Mouse (Mus musculus) olfactory bulb, adult 2 months (tissue): ENCODE data around the gene Smim11. TPM values are rescaled to one million over a fixed set of nuclear protein-coding genes. Genes with fewer than 3 reads are reported as not detected.
A peak's percentile ranks its signal among the peaks of the same experiment; 100 is the strongest.

Experiments used
- H3K27ac ChIP-seq: fragments of 200-500 bp; 2 replicates; pipeline ENCODE4 v1.5.1; 2012; ENCODE audit warnings: low read depth, low read length; ENCODE audit not compliant: insufficient read depth
- H3K4me1 ChIP-seq: fragments of 200-500 bp; 2 replicates; pipeline ENCODE4 v1.6.1; 2012; ENCODE audit warnings: low read length; ENCODE audit not compliant: control insufficient read depth, insufficient read depth
- H3K4me3 ChIP-seq: fragments of 200-500 bp; 2 replicates; pipeline ENCODE4 v1.5.1; 2012; ENCODE audit warnings: mild to moderate bottlenecking, low read depth, low read length, moderate library complexity; ENCODE audit not compliant: insufficient read depth
- CTCF ChIP-seq: fragments of 200-500 bp; IDR thresholded peaks from 2 replicates; pipeline ENCODE4 v1.5.1; 2012; ENCODE audit warnings: low read depth, mild to moderate bottlenecking, low read length, moderate library complexity; ENCODE audit not compliant: insufficient read depth
- POLR2A ChIP-seq: fragments of 200-500 bp; IDR thresholded peaks from 2 replicates; pipeline ENCODE4 v1.6.1; 2012; ENCODE audit warnings: mild to moderate bottlenecking, low read depth, low read length, moderate library complexity; ENCODE audit not compliant: insufficient read depth
- WGBS: fragments of 180-500 bp; shearing (Covaris S2); methylation state at CpG from one replicate; pipeline ENCODE4 v1.1.7; 2018; 5-methylcytosine and 5-hydroxymethylcytosine counted together
- polyA plus RNA-seq: library from polyadenylated mRNA; stranded (reverse); fragments of >200 nt; gene quantifications from 2 replicates; pipeline ENCODE4 v1.2.4, GENCODE M21; 2012; ENCODE audit warnings: low replicate concordance; ENCODE audit not compliant: missing spikeins, insufficient read depth, insufficient read length

Gene Smim11
- polyA plus RNA-seq: not detected in 2 replicates

DNA sequence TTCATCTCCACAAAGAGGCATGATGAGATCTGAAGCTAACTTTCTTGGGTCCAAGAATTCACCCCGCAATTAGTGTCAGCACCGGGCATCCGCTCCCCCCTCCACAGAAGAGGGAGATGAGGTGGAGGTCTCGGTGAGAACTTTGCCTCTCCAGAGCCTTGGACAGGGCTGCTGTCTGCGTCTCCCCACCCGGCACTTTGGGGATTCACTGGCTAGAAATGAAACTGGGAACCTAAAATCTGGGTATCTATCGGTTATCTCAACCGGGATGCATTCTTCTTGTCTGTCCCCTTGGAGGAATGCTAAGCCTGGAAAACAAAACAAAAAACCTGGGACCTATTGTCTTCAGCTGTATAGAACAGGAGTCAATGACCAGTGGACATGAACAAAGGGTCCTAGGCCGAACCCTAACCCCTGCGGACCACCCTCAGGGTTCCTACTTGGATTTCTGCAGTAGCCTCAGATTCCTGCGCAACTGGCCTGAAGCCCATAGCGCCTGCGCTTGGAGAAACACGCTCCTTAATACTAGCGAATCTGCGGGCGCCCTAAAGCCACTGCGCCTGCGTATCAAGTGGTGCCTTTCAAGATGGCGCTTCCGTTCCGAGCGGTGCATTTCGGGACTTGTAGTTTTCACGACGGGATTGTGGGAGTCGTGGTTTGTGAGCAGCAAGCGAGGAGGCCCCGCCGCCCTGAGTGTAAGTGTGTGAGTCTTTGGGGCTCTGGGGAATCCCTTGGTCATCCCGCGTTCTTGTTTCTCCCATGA is at the start of gene Smim11:
Gene Smim11 (plus strand): TSS at position 638 of the 763 bp plus-strand sequence.
- Histone ChIP-seq H3K27ac (peak within 1 kb of the TSS; percentile 56), H3K4me3 (peak within 1 kb of the TSS; percentile 72), H3K4me1 (peaks cover 11% of the 10 kb centered on the region)
- TF ChIP-seq POLR2A (peak; percentile 84), CTCF (no peak)
- 4% methylated on average over 32 of the region's 32 CpGs for WGBS

DNA sequence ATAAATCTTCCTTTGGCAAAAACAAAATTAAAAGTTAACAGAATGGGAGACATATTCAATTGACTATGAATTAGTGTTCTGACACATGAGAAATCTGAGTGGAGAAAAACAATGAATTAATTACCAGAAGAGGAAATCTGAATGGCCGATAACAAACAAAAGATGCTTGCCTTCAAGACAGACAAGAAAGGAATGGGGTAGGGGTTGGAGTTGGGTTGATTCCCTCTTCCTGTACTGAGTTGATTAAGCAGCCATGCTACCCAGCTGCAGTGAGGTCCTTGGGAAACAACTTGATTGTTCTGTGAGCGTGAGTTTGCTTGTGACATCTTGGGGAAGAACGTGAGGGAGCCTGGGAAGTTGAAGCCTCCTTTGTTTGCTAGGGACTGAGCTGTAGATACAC is 46.8 kb upstream of the Smim11 start:
- no peak overlapping the region for H3K27ac ChIP-seq
- WGBS: 77% methylated on average over 3 of the region's 3 CpGs
- H3K4me3 ChIP-seq: no peak overlapping the region
- H3K4me1 ChIP-seq: peaks cover 10% of the 10 kb centered on the region
- no peak for TF ChIP-seq POLR2A
- no peak for TF ChIP-seq CTCF

DNA sequence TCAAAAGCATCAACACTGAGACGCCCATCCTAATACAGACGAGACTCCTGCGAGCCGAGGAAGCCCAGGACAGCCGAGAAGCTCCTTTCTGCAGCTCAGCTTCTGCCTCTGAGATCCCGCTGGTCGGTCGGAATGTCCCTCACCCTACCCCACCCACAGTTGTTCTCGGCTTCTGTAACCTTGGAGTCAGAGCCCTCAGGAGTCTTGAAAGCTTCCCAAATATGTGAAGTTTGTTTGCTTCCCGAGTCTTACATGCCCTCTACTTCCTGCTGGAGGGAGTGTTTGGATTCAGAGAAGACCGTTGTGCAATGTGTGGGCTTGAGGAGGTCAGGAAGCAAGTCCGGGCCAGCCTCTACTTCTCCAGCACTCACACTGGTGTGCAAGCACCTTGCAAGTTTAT is 33.2 kb upstream of the Smim11 start:
- Histone ChIP-seq H3K4me1 (no peaks in the 10 kb centered on the region), H3K4me3 (no peak overlapping the region), H3K27ac (no peak overlapping the region)
- TF ChIP-seq CTCF (no peak), POLR2A (no peak)
- 88% methylated on average over 12 of the region's 12 CpGs for WGBS

DNA sequence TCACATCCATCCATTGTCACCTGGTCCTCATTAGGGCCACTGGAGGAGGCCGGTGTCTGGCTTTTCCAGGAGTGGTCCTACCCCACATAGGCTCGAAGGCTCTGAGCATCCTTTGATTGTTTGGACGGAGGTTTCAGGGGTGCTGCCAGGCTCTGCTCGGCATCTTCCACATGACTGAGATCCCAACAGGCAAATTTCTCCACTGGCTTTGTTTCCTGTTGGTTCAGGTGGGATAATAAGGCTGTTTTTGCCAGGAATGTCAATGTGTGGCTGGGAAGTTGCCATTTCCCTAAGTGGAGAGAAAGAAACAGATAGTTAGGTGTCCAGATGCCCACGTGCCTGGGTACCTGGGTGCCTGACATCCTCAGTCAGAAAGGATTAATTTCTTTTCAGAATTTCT is 26.6 kb upstream of the Smim11 start:
- WGBS: 81% methylated on average over 5 of the region's 5 CpGs
- H3K4me3 ChIP-seq: no peak overlapping the region
- TF ChIP-seq CTCF: no peak
- no peak for TF ChIP-seq POLR2A
- no peaks in the 10 kb centered on the region for H3K4me1 ChIP-seq
- no peak overlapping the region for H3K27ac ChIP-seq

DNA sequence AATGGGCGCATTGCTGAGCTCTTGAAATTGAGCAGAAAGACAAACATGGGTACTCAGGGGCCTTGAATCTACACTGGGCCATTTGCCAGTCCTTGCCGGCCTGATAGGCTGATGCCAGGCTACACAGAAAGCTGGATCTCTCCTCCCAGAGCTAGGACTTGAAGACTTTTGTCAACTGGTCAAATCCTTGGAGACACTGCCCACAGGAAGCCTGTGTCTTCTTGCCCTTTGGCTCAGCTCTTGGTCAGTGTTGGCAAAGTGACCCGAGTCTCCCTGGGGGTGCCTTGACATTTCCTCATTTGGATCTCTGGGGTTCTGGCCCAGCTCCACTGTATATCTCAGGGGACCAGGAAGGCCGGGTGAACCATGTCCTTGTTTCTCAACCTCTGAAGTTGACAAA is 25.6 kb upstream of the Smim11 start:
- TF ChIP-seq CTCF: no peak
- TF ChIP-seq POLR2A: no peak
- 66% methylated on average over 4 of the region's 4 CpGs for WGBS
- H3K4me1 ChIP-seq: no peaks in the 10 kb centered on the region
- no peak overlapping the region for H3K4me3 ChIP-seq
- no peak overlapping the region for H3K27ac ChIP-seq

DNA sequence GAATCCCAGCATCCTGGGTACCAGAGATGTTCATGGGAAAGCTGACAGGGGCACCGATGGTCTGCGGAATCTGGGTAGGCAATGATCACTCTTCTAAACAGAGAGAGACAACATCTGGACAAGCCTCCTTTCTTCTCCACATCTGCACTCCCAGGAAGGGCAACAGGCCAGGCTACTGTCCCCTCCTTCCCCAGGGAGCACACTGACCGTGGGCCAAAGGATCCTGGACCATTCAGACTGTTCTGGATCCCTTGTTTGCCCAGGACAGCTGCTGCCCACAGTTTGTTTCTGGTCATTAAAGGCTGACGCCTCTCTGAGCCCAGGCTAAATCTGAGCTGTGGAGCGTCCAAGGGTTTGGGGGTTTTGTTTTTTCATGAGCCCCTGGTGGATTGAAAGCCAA is 18.4 kb upstream of the Smim11 start:
- WGBS: 78% methylated on average over 5 of the region's 5 CpGs
- peaks cover 2% of the 10 kb centered on the region; the same call in 1 of the 2 replicates for H3K4me1 ChIP-seq
- no peak for TF ChIP-seq CTCF
- TF ChIP-seq POLR2A: no peak
- H3K4me3 ChIP-seq: no peak overlapping the region
- H3K27ac ChIP-seq: no peak overlapping the region

DNA sequence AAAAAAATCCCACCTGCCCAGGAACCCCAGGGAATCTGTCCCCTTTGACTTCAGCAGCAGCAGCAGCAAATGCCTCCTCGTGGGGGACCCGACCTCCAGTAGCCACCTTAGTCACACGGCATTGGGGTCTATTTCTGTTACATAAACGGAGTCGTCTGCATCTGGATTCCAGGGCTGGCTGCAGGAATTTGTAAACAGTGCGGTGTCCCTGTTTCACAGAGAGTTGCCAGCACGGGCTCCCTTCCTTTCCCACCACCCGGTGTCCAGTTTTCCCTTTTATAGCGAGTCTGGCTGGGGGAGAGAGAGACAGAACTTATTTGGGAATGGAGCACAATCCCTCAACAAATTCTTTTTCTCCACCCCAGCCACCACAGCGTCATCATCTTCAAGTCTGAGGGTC is 16.0 kb upstream of the Smim11 start:
- H3K4me3 ChIP-seq: no peak overlapping the region
- no peak for TF ChIP-seq CTCF
- no peak for TF ChIP-seq POLR2A
- 59% methylated on average over 10 of the region's 10 CpGs for WGBS
- H3K27ac ChIP-seq: no peak overlapping the region
- peaks cover 2% of the 10 kb centered on the region; the same call in 1 of the 2 replicates for H3K4me1 ChIP-seq

DNA sequence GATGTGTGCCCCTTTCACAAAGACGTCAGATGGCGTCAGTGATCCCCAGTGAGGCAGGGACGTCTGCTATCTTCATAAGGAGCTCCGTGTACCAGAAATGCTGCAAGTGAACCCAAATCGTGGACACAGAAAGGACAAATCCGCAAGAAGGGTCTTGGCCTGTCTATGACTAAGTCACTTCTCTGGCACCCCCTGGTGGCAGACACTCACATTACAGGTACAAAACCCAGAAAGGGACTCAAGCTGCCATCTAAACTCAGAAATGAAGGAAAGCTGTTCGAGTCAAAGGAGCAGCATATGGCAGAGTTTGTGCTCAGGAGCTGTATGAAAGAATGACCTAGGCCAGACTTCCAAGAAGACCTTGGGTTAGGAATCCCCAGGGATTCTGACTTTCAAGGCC is 14.5 kb upstream of the Smim11 start:
- peaks cover 2% of the 10 kb centered on the region; the same call in 1 of the 2 replicates for H3K4me1 ChIP-seq
- TF ChIP-seq POLR2A (no peak), CTCF (0 out of 2 replicates have a peak, but pooled peaks have one; percentile 25)
- H3K4me3 ChIP-seq: no peak overlapping the region
- no peak overlapping the region for H3K27ac ChIP-seq
- 5% methylated on average over 7 of the region's 7 CpGs for WGBS

DNA sequence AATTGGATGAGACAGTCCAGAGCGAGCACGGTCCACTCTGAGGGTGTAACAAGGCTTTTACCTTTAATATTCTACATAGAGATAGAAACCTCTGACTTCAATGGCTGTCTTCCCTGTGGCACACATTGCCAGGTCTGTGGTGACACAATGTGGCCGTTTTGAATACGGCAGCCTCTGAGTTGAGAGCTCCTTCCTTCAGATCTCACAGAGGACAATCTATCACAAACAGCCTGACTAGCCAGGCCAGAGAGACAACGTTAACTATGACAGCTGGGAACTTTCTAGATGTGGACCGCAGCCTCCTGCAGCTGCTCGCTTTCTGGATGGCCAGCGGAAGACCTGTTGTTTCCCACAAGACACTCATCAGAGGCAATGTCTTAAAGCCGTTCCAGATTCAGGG is 12.3 kb upstream of the Smim11 start:
- TF ChIP-seq CTCF (peak; percentile 40; the same call in 1 of the 2 replicates), POLR2A (no peak)
- Histone ChIP-seq H3K4me3 (no peak overlapping the region), H3K27ac (no peak overlapping the region), H3K4me1 (no peaks in the 10 kb centered on the region; the same call in 1 of the 2 replicates)
- 89% methylated on average over 9 of the region's 9 CpGs for WGBS
